Mouse (Mus musculus) layer of hippocampus, postnatal 10 days (tissue): ENCODE data around the gene Ly6g6c. TPM values are rescaled to one million over a fixed set of nuclear protein-coding genes. Genes with fewer than 3 reads are reported as not detected.

Experiments used
- DNase-seq, 2 experiments: peaks; one replicate each; pipeline ENCODE4 v3.0.0; 2021; ENCODE audit warnings: low spot score in 2 of 2
- total RNA-seq, 2 experiments: library from RNA; stranded (reverse); gene quantifications; 2 replicates each; pipeline ENCODE4 v1.2.3; 2021

The Ly6g6c gene
- total RNA-seq, 2 experiments from 2014 or later, result not detected

DNA sequence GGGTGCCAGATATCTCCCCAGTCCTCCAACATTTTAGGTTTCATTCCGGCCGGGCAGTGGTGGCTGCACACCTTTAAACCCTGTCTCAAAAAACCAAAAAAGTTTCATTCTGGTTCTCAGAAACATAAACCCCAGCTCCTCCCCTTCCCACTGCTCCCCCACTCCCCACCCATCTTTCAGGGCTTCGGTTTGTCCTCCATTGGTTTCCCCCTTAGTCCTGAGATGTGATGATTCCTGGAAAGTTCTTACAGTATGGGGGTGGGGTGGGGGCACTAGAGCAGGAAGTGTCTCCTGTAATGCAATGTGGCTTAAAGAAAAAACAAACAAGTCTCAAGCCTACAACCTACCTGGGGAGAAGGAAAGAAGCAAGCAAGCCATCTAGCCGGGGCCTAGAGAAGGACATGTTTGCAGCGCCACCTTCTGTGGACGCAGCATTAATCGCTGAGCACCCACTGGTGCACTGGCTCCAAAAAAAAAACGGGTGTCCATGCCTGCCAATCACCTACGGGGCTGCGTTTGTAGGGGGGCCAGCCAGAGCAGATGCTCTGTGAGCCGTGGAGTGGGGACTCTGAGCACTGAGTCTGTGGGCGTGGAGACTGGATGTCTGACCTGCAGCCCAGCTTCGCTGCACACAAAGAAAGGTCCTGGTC is 40.7 kb downstream of the Ly6g6c start:
- DNase-seq, result peak; percentile 39 to 58

DNA sequence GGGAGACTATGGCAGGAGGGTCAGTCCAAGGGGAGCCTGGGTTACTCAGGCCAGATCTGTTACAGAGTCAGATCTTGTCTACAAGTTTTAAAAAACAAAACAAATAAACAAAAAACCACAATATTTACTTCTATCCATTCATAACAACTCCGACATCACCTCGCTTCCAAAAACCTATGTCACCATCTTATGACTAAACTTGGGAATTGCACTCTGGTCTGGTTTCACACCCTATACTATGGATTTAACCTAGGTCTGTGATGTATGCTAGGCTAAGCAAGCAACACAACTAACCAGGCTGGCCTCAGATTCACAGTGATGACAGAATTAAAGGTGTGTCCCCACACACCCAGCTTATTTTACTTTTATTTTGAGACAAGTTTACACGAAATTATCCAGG is 41.3 kb downstream of the Ly6g6c start:
- DNase-seq, result no peak

- DNase-seq, result no peak
Measured at GRCm38 (mm10) chr17:35108097-35108496, 42.9 kb downstream of the Ly6g6c start, which contains the start of gene Ly6g5c. Ly6g5c (plus strand) TSS chr17:35108279.

DNA sequence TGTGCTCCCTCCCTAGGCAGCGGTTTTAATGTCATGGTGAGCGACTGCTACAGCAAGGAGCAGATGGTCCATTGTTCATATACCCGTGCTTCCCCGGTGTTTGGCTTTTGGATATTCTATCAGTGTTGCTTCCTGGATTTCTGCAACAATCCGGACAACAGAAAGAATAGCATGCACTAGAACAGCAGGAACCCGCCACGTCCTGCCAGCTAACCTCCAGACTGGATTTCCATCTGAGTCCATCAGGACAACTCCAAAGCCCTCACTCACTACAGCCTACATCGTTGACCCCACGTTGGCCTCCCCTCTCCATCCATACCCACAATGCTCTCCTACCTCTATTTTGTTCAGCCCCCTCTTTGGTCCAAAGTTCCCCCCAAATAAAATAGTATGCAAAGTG is 46.6 kb downstream of the Ly6g6c start:
- DNase-seq, result no peak

GRCm38 (mm10) chr17:35115046-35116019 is 50.1 kb downstream of the Ly6g6c start, which contains the start of gene Ly6g5b:
Ly6g5b (minus strand) TSS chr17:35115428.
- peak in 1 of 2 experiments; percentile 43 for DNase-seq

Other genes starting within 250 kb of the Ly6g6c start
- 10 to 100 TPM; 63.6 to 64.2 TPM for gene Stk19, start 228.4 kb upstream of the Ly6g6c start, total RNA-seq
- gene Dxo, start 228.4 kb upstream of the Ly6g6c start, total RNA-seq, result 10 to 100 TPM; 36.1 to 39.9 TPM
- gene Skiv2l, start 215.2 kb upstream of the Ly6g6c start, total RNA-seq, result 10 to 100 TPM; 71.4 to 74.8 TPM
- gene Nelfe, start 215.0 kb upstream of the Ly6g6c start, total RNA-seq, result 10 to 100 TPM; 30.2 to 38.5 TPM
- not detected for gene Cfb, start 202.9 kb upstream of the Ly6g6c start, total RNA-seq
- 10 to 100 TPM in 1 of 2 experiments, 1 to 10 TPM in 1; 9.8 to 10.0 TPM for gene Zbtb12, start 185.9 kb upstream of the Ly6g6c start, total RNA-seq
- gene Gm20547, start 183.3 kb upstream of the Ly6g6c start, total RNA-seq, result under 1 TPM in 1 of 2 experiments, not detected in 1; 0.20 TPM
- gene C2, start 167.1 kb upstream of the Ly6g6c start, total RNA-seq, result 1 to 10 TPM; 1.3 to 1.4 TPM
- gene Ehmt2, start 166.9 kb upstream of the Ly6g6c start, total RNA-seq, result 100 to 1,000 TPM; 174 to 175 TPM
- gene Slc44a4, start 150.9 kb upstream of the Ly6g6c start, total RNA-seq, result under 1 TPM; 0.16 to 0.20 TPM
- gene Neu1, start 134.1 kb upstream of the Ly6g6c start, total RNA-seq, result 10 to 100 TPM; 23.6 to 24.4 TPM
- gene Hspa1b, start 106.2 kb upstream of the Ly6g6c start, total RNA-seq, result 1 to 10 TPM; 4.3 to 5.3 TPM
- gene Gm20481, start 95.5 kb upstream of the Ly6g6c start, total RNA-seq, result not detected
- 1 to 10 TPM; 6.8 to 8.7 TPM for gene Hspa1a, start 93.2 kb upstream of the Ly6g6c start, total RNA-seq
- under 1 TPM; 0.30 to 0.38 TPM for gene Hspa1l, start 92.7 kb upstream of the Ly6g6c start, total RNA-seq
- 10 to 100 TPM; 24.2 to 25.9 TPM for gene Lsm2, start 83.5 kb upstream of the Ly6g6c start, total RNA-seq
- 10 to 100 TPM; 56.3 to 62.1 TPM for gene Vars, start 64.4 kb upstream of the Ly6g6c start, total RNA-seq
- under 1 TPM; 0.16 to 0.30 TPM for gene Vwa7, start 48.8 kb upstream of the Ly6g6c start, total RNA-seq
- 1 to 10 TPM in 1 of 2 experiments, under 1 TPM in 1; 0.53 to 1.4 TPM for gene Sapcd1, start 37.4 kb upstream of the Ly6g6c start, total RNA-seq
- gene Msh5, start 18.6 kb upstream of the Ly6g6c start, total RNA-seq, result 1 to 10 TPM in 1 of 2 experiments, under 1 TPM in 1; 0.91 to 1.4 TPM
- 10 to 100 TPM; 19.3 to 19.6 TPM for gene Clic1, start 15.4 kb upstream of the Ly6g6c start, total RNA-seq
- 10 to 100 TPM; 47.3 to 59.0 TPM for gene Ddah2, start 6.4 kb upstream of the Ly6g6c start, total RNA-seq
- not detected for gene Mpig6b, start 796 bp downstream of the Ly6g6c start, total RNA-seq
- 1 to 10 TPM; 2.8 to 3.5 TPM for gene Ly6g6e, start 11.5 kb downstream of the Ly6g6c start, total RNA-seq
- gene Ly6g6d, start 12.7 kb downstream of the Ly6g6c start, total RNA-seq, result 1 to 10 TPM in 1 of 2 experiments, under 1 TPM in 1; 0.78 to 1.6 TPM
- not detected for gene Ly6g6f, start 20.2 kb downstream of the Ly6g6c start, total RNA-seq
- 10 to 100 TPM; 77.4 to 79.9 TPM for gene Abhd16a, start 23.9 kb downstream of the Ly6g6c start, total RNA-seq
- gene Ly6g5c, start 42.9 kb downstream of the Ly6g6c start, total RNA-seq, result not detected
- gene Ly6g5b, start 50.0 kb downstream of the Ly6g6c start, total RNA-seq, result under 1 TPM; 0.58 to 0.82 TPM
- 10 to 100 TPM; 10.7 to 14.6 TPM for gene Gpank1, start 56.1 kb downstream of the Ly6g6c start, total RNA-seq
- gene Csnk2b, start 56.7 kb downstream of the Ly6g6c start, total RNA-seq, result 100 to 1,000 TPM; 178 to 202 TPM
- 10 to 100 TPM; 21.4 to 25.9 TPM for gene D17H6S53E, start 61.0 kb downstream of the Ly6g6c start, total RNA-seq
- gene Apom, start 66.7 kb downstream of the Ly6g6c start, total RNA-seq, result not detected
- gene Bag6, start 69.8 kb downstream of the Ly6g6c start, total RNA-seq, result 100 to 1,000 TPM; 284 to 308 TPM
- 100 to 1,000 TPM; 284 to 322 TPM for gene Prrc2a, start 99.5 kb downstream of the Ly6g6c start, total RNA-seq
- gene Aif1, start 110.7 kb downstream of the Ly6g6c start, total RNA-seq, result 10 to 100 TPM; 10.3 to 10.5 TPM
- gene Lst1, start 123.1 kb downstream of the Ly6g6c start, total RNA-seq, result 10 to 100 TPM; 15.6 to 17.2 TPM
- 1 to 10 TPM in 1 of 2 experiments, under 1 TPM in 1; 0.74 to 1.2 TPM for gene Ltb, start 129.1 kb downstream of the Ly6g6c start, total RNA-seq
- not detected for gene Tnf, start 136.6 kb downstream of the Ly6g6c start, total RNA-seq
- under 1 TPM; 0.43 to 0.71 TPM for gene Lta, start 140.0 kb downstream of the Ly6g6c start, total RNA-seq
- gene Gm16181, start 155.4 kb downstream of the Ly6g6c start, total RNA-seq, result not detected
- gene Atp6v1g2, start 168.3 kb downstream of the Ly6g6c start, total RNA-seq, result 100 to 1,000 TPM; 310 to 356 TPM
- 10 to 100 TPM; 14.2 to 15.5 TPM for gene Nfkbil1, start 170.4 kb downstream of the Ly6g6c start, total RNA-seq
- gene Ddx39b, start 176.4 kb downstream of the Ly6g6c start, total RNA-seq, result 100 to 1,000 TPM; 257 to 272 TPM
- gene H2-D1, start 197.3 kb downstream of the Ly6g6c start, total RNA-seq, result 10 to 100 TPM; 15.2 to 17.5 TPM